Mouse (Mus musculus) megakaryocyte, embryonic 14.5 days (primary cell): ENCODE measurements at regions not wholly inside any gene's neighbourhood (a gene's known extent, or its start where the extent isn't known, plus 50 kb on each side); places are given as distances from the start of the nearest gene placed in this dataset.

Experiments
- H3K27me3 ChIP-seq: replicated peaks from 2 replicates; pipeline ENCODE3; 2012; ENCODE audit warnings: inconsistent platforms
- H3K36me3 ChIP-seq: replicated peaks from 2 replicates; pipeline ENCODE3; 2012; ENCODE audit warnings: low read length, inconsistent platforms, mixed read lengths
- H3K4me1 ChIP-seq: 2 replicates; pipeline ENCODE4 v1.6.1; 2012; ENCODE audit warnings: inconsistent platforms
- H3K4me3 ChIP-seq: replicated peaks from 2 replicates; pipeline ENCODE3; 2012; ENCODE audit warnings: moderate library complexity, mild to moderate bottlenecking, inconsistent platforms
- H3K9me3 ChIP-seq: 2 replicates; pipeline ENCODE4 v1.6.1; 2012; ENCODE audit warnings: inconsistent platforms
- FLI1 ChIP-seq: IDR thresholded peaks from 2 replicates; pipeline ENCODE4 v1.6.1; 2012; ENCODE audit warnings: low read length, inconsistent platforms, mixed read lengths
- GATA1 ChIP-seq: IDR thresholded peaks from 3 replicates; pipeline ENCODE4 v1.6.1; 2012; ENCODE audit warnings: mixed read lengths, low read length, inconsistent platforms, borderline replicate concordance

DNA sequence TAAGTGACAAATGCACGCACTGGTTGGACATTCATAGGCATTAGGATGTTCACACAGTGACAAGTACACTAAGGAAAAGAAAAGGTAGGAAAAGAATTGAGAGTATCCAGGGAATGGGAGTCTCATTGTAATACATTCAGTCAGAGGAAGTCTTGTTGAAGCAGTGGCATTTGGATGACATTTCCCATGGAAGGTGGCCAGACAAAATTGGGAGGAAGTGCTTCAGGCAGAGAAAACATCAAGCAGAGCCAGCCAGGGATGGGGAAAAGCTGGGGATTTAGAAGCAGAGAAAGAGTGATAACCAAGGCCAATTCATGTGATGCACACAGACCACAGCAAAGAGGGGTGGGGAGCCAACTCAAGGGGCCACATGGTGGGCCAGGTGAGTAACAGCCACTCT is 524.0 kb upstream of the Rgma start:
- no peaks in the 10 kb centered on the region for H3K36me3 ChIP-seq
- H3K27me3 ChIP-seq = no peaks in the 10 kb centered on the region
- H3K4me3 ChIP-seq = no peak overlapping the region
- no peaks in the 10 kb centered on the region for H3K4me1 ChIP-seq
- TF ChIP-seq GATA1 = no peak
- no peak for TF ChIP-seq FLI1
- no peaks in the 10 kb centered on the region for H3K9me3 ChIP-seq

- Histone ChIP-seq H3K4me1 (no peaks in the 10 kb centered on the region), H3K4me3 (no peak overlapping the region), H3K36me3 (no peaks in the 10 kb centered on the region), H3K9me3 (peaks cover 3% of the 10 kb centered on the region; the same call in 1 of the 2 replicates), H3K27me3 (no peaks in the 10 kb centered on the region)
- TF ChIP-seq FLI1 (no peak), GATA1 (no peak)
Observed at GRCm38 (mm10) chr7:72854501-72855002, 520.8 kb upstream of the Rgma start.

DNA sequence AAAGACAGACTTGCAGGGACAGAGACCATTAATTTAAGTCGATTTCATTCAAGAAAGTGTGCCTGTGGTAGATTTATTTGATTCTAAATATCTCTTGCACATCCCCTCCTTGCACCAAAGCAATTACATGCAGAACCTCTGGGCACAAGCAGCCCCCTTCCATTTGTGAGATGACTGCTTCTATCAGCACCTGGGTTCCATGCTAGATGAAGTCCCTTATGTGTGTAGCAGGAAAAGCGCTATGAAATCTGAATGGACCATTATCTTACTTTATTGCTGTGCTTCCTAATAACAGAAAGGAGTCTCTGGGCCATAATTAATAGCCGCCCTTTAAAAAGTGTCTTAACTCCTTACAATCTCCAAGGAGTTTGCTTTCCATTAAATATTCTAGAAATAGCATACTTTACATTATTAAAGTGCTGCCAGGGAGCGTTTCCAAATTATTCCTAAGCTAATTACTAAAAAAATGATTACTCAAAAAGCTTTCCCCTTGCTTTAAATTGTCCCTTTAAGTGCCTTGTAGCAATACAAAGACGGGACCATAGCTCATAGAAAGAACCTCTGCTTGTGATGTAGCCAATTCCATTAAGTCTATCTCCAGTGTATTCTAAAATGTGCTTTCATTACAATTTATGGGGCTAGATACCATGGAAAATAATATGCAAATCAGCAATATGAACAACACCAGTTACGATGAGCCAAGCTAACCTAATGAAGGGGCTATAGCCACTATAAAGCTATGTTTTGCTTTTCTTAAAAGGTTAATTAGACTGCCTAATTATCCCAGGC is 508.1 kb upstream of the Rgma start:
- Histone ChIP-seq H3K4me1 (no peaks in the 10 kb centered on the region), H3K27me3 (no peaks in the 10 kb centered on the region), H3K9me3 (peaks cover 14% of the 10 kb centered on the region; the same call in 1 of the 2 replicates), H3K36me3 (no peaks in the 10 kb centered on the region), H3K4me3 (no peak overlapping the region)
- TF ChIP-seq FLI1 = no peak
- no peak for TF ChIP-seq GATA1

- TF ChIP-seq GATA1 (no peak), FLI1 (no peak)
- Histone ChIP-seq H3K27me3 (no peaks in the 10 kb centered on the region), H3K9me3 (peaks cover 14% of the 10 kb centered on the region; the same call in 1 of the 2 replicates)
Observed at GRCm38 (mm10) chr7:72869068-72869467, 506.2 kb upstream of the Rgma start.

DNA sequence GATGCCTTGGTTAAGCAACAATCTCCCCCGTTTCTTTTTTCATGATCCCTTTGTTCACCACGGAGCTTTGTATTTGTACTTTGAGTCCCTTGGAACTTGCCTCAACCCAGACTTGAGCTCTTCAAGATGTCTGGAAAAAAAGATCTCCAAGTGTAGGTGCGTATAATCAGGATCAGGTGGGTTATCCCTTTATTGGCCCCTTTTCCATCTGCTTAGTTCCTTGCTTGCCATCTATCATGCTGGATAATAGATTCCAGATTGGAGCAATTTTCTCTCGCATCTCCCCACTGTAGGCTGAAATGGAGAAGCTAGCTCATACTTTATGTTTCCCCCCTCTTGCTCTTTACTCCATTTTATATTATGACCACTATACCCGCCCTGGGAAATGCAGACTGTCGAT is 474.5 kb upstream of the Rgma start:
- TF ChIP-seq GATA1 (no peak), FLI1 (no peak)
- no peak overlapping the region for H3K4me3 ChIP-seq
- H3K27me3 ChIP-seq = no peaks in the 10 kb centered on the region
- H3K4me1 ChIP-seq = no peaks in the 10 kb centered on the region
- H3K9me3 ChIP-seq = no peaks in the 10 kb centered on the region
- no peaks in the 10 kb centered on the region for H3K36me3 ChIP-seq

More at GRCm38 (mm10) chr7:72869068-72869467, 506.2 kb upstream of the Rgma start:
- Histone ChIP-seq H3K36me3 (no peaks in the 10 kb centered on the region), H3K4me3 (no peak overlapping the region), H3K4me1 (no peaks in the 10 kb centered on the region)

- Histone ChIP-seq H3K36me3 (no peaks in the 10 kb centered on the region), H3K9me3 (peaks cover 3% of the 10 kb centered on the region), H3K4me1 (no peaks in the 10 kb centered on the region), H3K4me3 (no peak overlapping the region), H3K27me3 (no peaks in the 10 kb centered on the region)
- TF ChIP-seq GATA1 (no peak), FLI1 (no peak)
Observed at GRCm38 (mm10) chr7:72905891-72906290, 469.4 kb upstream of the Rgma start.

- Histone ChIP-seq H3K36me3 (no peaks in the 10 kb centered on the region), H3K27me3 (no peaks in the 10 kb centered on the region), H3K4me3 (no peak overlapping the region), H3K9me3 (peaks cover 3% of the 10 kb centered on the region), H3K4me1 (no peaks in the 10 kb centered on the region)
- no peak for TF ChIP-seq FLI1
- no peak for TF ChIP-seq GATA1
Observed at GRCm38 (mm10) chr7:72906536-72906935, 468.8 kb upstream of the Rgma start.

- Histone ChIP-seq H3K4me3 (no peak overlapping the region), H3K27me3 (no peaks in the 10 kb centered on the region), H3K36me3 (no peaks in the 10 kb centered on the region), H3K9me3 (peaks cover 5% of the 10 kb centered on the region; the same call in 1 of the 2 replicates), H3K4me1 (no peaks in the 10 kb centered on the region)
- no peak for TF ChIP-seq GATA1
- no peak for TF ChIP-seq FLI1
Observed at GRCm38 (mm10) chr7:72926772-72927380, 448.4 kb upstream of the Rgma start.

- Histone ChIP-seq H3K36me3 (no peaks in the 10 kb centered on the region), H3K4me3 (no peak overlapping the region), H3K27me3 (no peaks in the 10 kb centered on the region), H3K4me1 (no peaks in the 10 kb centered on the region), H3K9me3 (0 out of 2 replicates have a peak, but pooled peaks cover 3% of the 10 kb centered on the region)
- TF ChIP-seq GATA1 = no peak
Observed at GRCm38 (mm10) chr7:72938842-72939241, 436.5 kb upstream of the Rgma start.

DNA sequence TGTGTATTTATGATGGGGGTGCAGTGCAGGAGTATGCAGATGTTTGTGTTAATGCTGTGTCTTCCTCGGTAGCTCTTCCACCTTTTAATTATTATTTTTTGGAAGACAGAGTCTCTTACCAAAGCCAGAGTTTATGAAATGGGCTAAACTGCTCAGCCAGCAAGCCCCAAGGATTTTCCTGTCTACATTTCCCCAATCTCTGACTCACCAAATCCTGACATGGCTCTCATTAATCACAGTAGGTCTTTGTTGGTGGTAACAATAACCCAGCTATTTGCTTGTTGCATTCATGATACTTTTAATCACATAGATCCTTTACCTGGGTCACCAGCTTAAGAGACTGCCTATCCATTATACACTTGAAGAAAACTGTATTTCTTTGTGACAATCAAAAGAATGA is 427.8 kb upstream of the Rgma start:
- TF ChIP-seq FLI1 (no peak), GATA1 (no peak)
- Histone ChIP-seq H3K4me1 (no peaks in the 10 kb centered on the region), H3K9me3 (no peaks in the 10 kb centered on the region), H3K27me3 (no peaks in the 10 kb centered on the region), H3K4me3 (no peak overlapping the region), H3K36me3 (no peaks in the 10 kb centered on the region)

GRCm38 (mm10) chr7:72948026-72948425 is 427.3 kb upstream of the Rgma start:
- TF ChIP-seq GATA1 = no peak
- no peak for TF ChIP-seq FLI1
- H3K36me3 ChIP-seq = no peaks in the 10 kb centered on the region
- no peaks in the 10 kb centered on the region for H3K27me3 ChIP-seq
- no peak overlapping the region for H3K4me3 ChIP-seq
- H3K4me1 ChIP-seq = no peaks in the 10 kb centered on the region
- no peaks in the 10 kb centered on the region for H3K9me3 ChIP-seq
